In genomic region chr13:21446796-21447195, GRCm38 (mm10) we compare ENCODE assay signal across 25 mouse cellular contexts. TPM values are rescaled to one million over a fixed set of nuclear protein-coding genes. Genes with fewer than 3 reads are reported as not detected.
"Had no signal": no experiment of that assay in that cellular context is flagged by ENCODE, and none has a peak within 500 bp of the region (broad histone marks: within the 10 kb centered on the region; RNA-seq: fewer than 3 reads in every experiment).

No protein-coding gene starts in this region.

- H3K4me1 ChIP-seq: midbrain, embryonic 10.5 days; midbrain, embryonic 12.5 days; neural tube, embryonic 12.5 days had no signal

- H3K9ac ChIP-seq: liver, embryonic 15.5 days; liver, postnatal 0 days; lung, embryonic 15.5 days; midbrain, embryonic 12.5 days; neural tube, embryonic 12.5 days had no signal

- ATAC-seq: liver, postnatal 0 days; lung, postnatal 0 days; midbrain, embryonic 16.5 days had no signal

- H3K27me3 ChIP-seq: liver, embryonic 15.5 days; lung, embryonic 15.5 days; midbrain, embryonic 12.5 days; neural tube, embryonic 12.5 days had no signal

- H3K27ac ChIP-seq: liver, embryonic 15.5 days; lung, embryonic 15.5 days; macrophage; midbrain, embryonic 10.5 days; midbrain, embryonic 12.5 days; neural tube, embryonic 12.5 days had no signal

- H3K9me3 ChIP-seq: liver, embryonic 15.5 days; lung, embryonic 15.5 days; midbrain, embryonic 10.5 days; midbrain, embryonic 12.5 days; neural tube, embryonic 12.5 days had no signal

- H3K4me3 ChIP-seq: liver, embryonic 15.5 days; lung, embryonic 15.5 days; midbrain, embryonic 10.5 days; midbrain, embryonic 12.5 days; neural tube, embryonic 12.5 days had no signal

- H3K4me2 ChIP-seq: liver, embryonic 15.5 days; lung, embryonic 15.5 days; midbrain, embryonic 12.5 days; neural tube, embryonic 12.5 days had no signal

- DNase-seq: liver, postnatal 0 days; lung, adult 2 months; lung, postnatal 14 days; lung, postnatal 36 days; midbrain, embryonic 14.5 days; right cerebral cortex, postnatal 14 days; thymus, adult 18-20 months; thymus, postnatal 14 days; thymus, postnatal 36 days had no signal

RNA-seq across cellular contexts. Expression of gene Pgbd1, which starts 5.9 kb away (rescaled TPM):
- polyA plus RNA-seq: macrophage had no signal

RNA-seq across cellular contexts. Expression of gene Nkapl, which starts 21.5 kb away (rescaled TPM):
- total RNA-seq: neutrophil, adult 5-6 weeks had no signal
- polyA plus RNA-seq: spleen, adult 2 months had no signal

RNA-seq across cellular contexts. Expression of gene Zkscan4, which starts 31.9 kb away (rescaled TPM):
- total RNA-seq: megakaryocyte-erythroid progenitor cell, adult 5-6 weeks; neutrophil, adult 5-6 weeks had no signal

RNA-seq across cellular contexts. Expression of gene Gm10065, which starts 32.4 kb away (rescaled TPM):
- total RNA-seq: megakaryocyte progenitor cell, adult 5-6 weeks; megakaryocyte-erythroid progenitor cell, adult 5-6 weeks; neutrophil, adult 5-6 weeks had no signal
- polyA plus RNA-seq: liver, embryonic 15.5 days; liver, postnatal 0 days; lung, adult 2 months; lung, embryonic 15.5 days; lung, postnatal 0 days; macrophage; midbrain, embryonic 10.5 days; midbrain, embryonic 12.5 days; midbrain, embryonic 14.5 days; midbrain, embryonic 16.5 days; neural tube, embryonic 12.5 days; neural tube, embryonic 14.5 days; spleen, adult 2 months; stomach, embryonic 14.5 days; stomach, embryonic 16.5 days; thymus, postnatal 0 days had no signal
